Mouse (Mus musculus): ENCODE data around the gene Gpx1. TPM values are rescaled to one million over a fixed set of nuclear protein-coding genes. Genes with fewer than 3 reads are reported as not detected.

Gene Gpx1
- total RNA-seq, 2 experiments from 2014 or later = 113 to 116 TPM

Other genes starting within 250 kb of the Gpx1 start
- gene Apeh, start 244.3 kb upstream of the Gpx1 start, total RNA-seq (2021) = 10 to 100 TPM; 46.1 to 50.1 TPM
- gene Bsn, start 148.5 kb upstream of the Gpx1 start, total RNA-seq (2021) = 10 to 100 TPM; 70.4 to 74.5 TPM
- gene Dag1, start 74.9 kb upstream of the Gpx1 start, total RNA-seq (2021) = 100 to 1,000 TPM; 121 to 127 TPM
- gene Nicn1, start 48.5 kb upstream of the Gpx1 start, total RNA-seq (2021) = 100 to 1,000 TPM; 101 to 118 TPM
- gene Amt, start 42.0 kb upstream of the Gpx1 start, total RNA-seq (2021) = 10 to 100 TPM; 25.0 to 26.7 TPM
- gene Rhoa, start 32.8 kb upstream of the Gpx1 start, total RNA-seq (2021) = 100 to 1,000 TPM; 191 to 205 TPM
- gene Tcta, start 32.7 kb upstream of the Gpx1 start, total RNA-seq (2021) = 10 to 100 TPM; 30.0 to 35.6 TPM
- 100 to 1,000 TPM; 142 to 150 TPM for gene Usp4, start 8.9 kb downstream of the Gpx1 start, total RNA-seq (2021)
- 1 to 10 TPM; 3.6 to 4.9 TPM for gene 1700102P08Rik, start 53.9 kb downstream of the Gpx1 start, total RNA-seq (2021)
- under 1 TPM in 1 of 2 experiments, not detected in 1; 0.42 TPM for gene Ccdc36, start 89.6 kb downstream of the Gpx1 start, total RNA-seq (2021)
- not detected for gene BC048562, start 97.6 kb downstream of the Gpx1 start, total RNA-seq (2021)
- 10 to 100 TPM; 44.3 to 45.7 TPM for gene Ccdc71, start 121.6 kb downstream of the Gpx1 start, total RNA-seq (2021)
- 10 to 100 TPM; 32.7 to 37.9 TPM for gene Klhdc8b, start 122.7 kb downstream of the Gpx1 start, total RNA-seq (2021)
- 10 to 100 TPM; 29.2 to 29.9 TPM for gene Lamb2, start 140.8 kb downstream of the Gpx1 start, total RNA-seq (2021)
- gene Usp19, start 151.7 kb downstream of the Gpx1 start, total RNA-seq (2021) = 100 to 1,000 TPM; 111 to 124 TPM
- gene Qars, start 168.8 kb downstream of the Gpx1 start, total RNA-seq (2021) = 100 to 1,000 TPM in 1 of 2 experiments, 10 to 100 TPM in 1; 98.2 to 112 TPM
- 100 to 1,000 TPM; 145 to 149 TPM for gene Qrich1, start 177.9 kb downstream of the Gpx1 start, total RNA-seq (2021)
- 10 to 100 TPM; 85.7 to 86.1 TPM for gene Impdh2, start 221.4 kb downstream of the Gpx1 start, total RNA-seq (2021)
- gene Ndufaf3, start 228.5 kb downstream of the Gpx1 start, total RNA-seq (2021) = 10 to 100 TPM; 43.0 to 54.5 TPM
- 10 to 100 TPM; 78.2 to 86.6 TPM for gene Dalrd3, start 231.0 kb downstream of the Gpx1 start, total RNA-seq (2021)
- gene Wdr6, start 239.8 kb downstream of the Gpx1 start, total RNA-seq (2021) = 100 to 1,000 TPM; 233 to 289 TPM